Mouse (Mus musculus) granulocyte monocyte progenitor cell, adult 5-6 weeks (primary cell): ENCODE measurements around the gene Alcam. TPM values are rescaled to one million over a fixed set of nuclear protein-coding genes. Genes with fewer than 3 reads are reported as not detected.

ENCODE experiments used
- ATAC-seq: replicated peaks from 2 replicates; pipeline ENCODE4 v1.8.0; 2016; ENCODE audit warnings: mild to moderate bottlenecking, moderate TSS enrichment, inconsistent platforms; ENCODE audit not compliant: poor library complexity, severe bottlenecking
- total RNA-seq, 2 experiments: library from RNA; stranded (forward) in 1 of 2; stranded (reverse) in 1 of 2; fragments of 200-712, 200-1000 nt in 1 of 2; fragments of >200 nt in 1 of 2; fragmentation: Nextera tagmentation in 1 of 2; gene quantifications; 2 replicates each; pipeline ENCODE4 v1.2.3; 2014 to 2017

Alcam gene
- total RNA-seq, 2 experiments from 2014 or later = 28.9 to 45.8 TPM

DNA sequence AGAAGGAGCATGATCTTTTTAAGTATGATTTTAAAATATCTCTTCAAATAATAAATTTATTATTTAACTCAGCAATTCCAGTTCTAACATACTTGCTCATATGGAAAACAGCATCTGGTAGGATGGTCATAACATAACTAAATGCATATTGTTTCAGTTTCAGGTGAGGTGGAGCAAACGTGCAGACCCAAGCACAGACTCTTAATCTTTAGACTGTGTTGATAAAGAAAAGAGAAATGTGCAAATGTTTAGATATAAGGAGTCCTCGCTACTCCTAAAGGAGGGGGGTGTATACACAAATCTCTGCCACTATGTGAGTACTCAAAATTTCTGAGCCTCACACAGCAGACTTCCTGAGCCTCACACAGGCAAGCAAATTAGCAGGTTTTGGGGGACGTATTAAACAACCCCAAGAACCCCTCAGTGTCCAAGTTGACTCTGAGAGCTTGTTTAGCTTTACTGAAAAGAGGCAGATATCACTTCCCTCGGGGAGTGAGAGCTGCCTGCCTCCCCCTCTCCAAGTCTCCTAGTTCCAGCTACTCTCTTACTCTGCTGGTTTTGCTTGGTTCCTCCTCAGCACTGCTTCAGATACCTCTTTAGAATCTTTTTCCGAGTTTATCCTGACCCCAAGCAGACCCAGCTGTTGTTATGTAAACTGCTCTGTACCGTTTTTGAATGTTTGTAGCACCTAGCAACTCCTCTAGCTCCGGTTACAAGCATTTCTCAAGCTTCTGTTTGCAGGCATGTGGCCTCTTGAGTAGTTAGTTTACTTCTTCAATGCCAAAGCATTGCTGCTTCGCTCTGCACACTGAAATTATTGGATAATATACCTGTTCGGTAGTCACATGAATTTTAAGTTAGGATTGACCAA lies 10.0 kb downstream of the Alcam start:
- ATAC-seq = peak; percentile 40

DNA sequence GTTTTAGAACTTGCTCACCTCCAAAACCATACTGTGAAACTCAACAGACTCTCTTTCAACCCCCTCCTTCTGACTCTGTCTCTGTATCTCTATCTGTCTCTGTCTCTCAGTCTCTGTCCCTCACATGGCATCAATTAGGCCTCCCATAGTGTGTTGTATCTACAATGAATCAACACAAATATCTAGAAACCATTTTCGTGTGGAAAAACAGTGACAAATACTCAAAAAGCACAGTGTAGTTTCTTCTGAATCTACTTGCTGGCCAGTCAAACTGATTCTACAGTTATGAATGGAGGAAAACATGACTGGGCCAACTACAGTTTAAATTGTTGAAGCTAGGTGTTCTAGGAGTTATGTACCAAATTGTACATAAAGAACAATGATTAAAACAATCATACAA lies 10.8 kb downstream of the Alcam start:
- ATAC-seq = no peak

DNA sequence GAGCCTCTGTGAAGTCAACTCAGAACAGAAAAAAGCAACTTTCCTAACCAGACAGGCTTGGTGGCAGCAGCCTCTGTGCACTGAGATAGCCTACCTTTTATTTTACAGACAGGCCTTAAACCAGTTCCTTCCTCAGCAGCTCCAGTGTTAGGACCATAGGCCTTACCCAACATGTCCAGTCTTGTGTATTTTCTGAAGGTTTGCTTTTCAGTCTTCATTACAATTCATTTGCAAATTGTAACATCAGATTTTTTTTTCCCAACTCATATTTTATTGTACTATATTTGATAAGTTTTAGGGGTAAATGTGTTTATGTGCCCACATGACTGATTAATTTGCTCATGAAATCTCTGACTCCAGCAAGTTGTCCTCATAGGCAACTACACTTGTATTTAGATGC lies 14.3 kb downstream of the Alcam start:
- ATAC-seq = no peak

DNA sequence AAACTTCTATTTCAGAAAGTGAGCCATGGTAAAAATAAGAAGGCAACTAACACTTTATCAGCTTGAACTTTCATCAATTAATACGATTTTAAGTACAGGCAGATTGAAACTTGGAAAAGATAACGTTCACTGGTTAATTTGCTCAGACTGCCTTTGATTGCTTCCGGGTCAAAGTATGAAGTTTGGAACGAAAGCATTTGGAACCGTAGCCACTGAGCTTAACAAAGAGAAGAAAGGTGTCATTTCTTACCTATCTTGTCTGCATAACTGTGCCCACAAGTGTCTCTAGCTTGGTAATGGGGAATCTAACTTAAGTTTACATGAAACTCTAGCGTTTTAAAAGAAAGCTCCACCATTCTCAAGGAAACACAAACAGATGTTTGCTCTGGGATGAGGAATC lies 14.9 kb downstream of the Alcam start:
- ATAC-seq = no peak

DNA sequence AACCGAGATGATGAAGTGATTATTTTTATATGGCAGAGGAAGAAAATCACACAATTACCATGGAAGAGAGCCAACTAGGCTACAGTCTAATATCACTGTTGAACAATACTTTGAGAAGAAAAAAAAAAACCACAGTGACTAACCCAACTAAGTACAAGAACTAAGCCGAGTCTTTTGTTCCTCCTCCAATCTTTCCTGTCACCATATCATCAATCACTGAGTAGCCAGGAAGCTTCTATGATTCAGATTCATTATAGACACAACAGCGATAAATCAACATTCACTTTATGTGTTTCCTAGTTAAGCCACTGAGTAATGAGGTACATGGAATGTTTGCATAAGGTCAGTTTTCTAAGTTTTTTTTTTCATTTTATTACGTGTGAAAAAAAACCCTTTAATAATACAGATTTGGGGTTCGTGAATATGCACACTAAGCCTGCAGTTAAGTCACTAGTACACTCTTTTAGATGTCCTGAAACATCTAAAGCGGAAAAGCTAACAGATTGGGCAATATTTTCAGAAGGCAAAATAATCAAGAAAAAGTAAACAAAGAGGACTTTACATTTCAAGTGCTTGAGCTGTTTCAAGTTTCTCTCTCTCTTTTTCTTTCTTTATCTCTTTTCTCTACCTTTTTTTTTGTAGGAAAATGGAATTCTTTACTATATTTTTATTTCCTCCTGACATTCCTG lies 15.5 kb downstream of the Alcam start:
- no peak for ATAC-seq

DNA sequence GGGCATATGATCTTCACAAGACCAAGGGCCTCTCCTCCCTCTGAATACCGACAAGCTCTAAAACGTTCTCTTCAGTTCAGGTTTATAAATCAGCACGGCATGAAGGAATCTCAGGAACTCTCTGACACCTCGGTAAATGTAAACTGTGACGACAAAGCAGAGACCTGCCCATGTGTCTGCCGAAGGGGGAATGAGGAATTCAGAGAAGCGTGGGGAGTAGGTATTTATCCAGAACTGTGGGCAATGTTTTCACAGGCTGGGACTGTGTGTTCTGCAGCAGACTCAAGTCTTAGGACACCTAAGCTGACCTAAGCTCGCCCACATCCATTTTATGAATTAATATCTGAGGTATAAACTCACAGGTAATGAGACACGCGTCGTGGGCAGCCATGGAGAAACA lies 20.7 kb downstream of the Alcam start:
- ATAC-seq = no peak

DNA sequence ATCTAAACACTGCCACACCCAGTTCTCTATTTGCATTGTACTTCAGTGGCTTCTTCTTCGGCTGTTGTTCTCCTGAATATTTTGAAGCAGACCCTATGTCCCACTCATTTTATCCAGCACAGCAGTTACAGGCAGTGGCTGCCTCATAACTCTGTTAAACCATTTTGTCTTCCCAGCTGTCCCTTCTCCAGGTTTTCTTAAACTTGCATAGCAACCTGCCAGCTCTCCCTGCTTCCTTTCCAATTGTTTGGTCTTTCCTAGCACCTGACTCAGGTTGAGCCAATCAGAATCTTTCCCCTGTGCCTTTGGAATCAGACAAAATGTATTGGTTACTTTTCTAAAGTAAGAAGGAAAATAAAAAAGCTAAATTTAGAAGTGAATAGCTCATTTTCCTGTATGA lies 21.8 kb downstream of the Alcam start:
- ATAC-seq = no peak

DNA sequence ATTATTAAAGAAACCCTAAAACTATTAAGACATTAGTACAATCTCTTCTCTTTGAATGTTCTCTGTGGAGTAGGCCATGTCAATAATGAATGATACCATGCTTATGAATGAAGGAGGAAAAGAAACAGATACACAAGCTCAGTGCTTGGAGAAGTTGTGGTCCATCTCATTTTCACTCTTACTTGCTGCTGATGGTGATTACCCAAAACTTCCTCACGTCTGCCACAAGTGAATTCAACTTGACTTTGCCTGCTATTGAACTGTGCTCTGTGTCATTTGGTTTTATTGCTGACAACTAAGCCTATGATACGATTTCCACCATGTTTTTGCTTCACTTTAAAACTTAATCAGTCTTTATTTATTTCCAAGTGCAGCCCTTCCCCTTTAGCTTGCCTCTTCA lies 22.3 kb downstream of the Alcam start:
- ATAC-seq = peak; percentile 55

DNA sequence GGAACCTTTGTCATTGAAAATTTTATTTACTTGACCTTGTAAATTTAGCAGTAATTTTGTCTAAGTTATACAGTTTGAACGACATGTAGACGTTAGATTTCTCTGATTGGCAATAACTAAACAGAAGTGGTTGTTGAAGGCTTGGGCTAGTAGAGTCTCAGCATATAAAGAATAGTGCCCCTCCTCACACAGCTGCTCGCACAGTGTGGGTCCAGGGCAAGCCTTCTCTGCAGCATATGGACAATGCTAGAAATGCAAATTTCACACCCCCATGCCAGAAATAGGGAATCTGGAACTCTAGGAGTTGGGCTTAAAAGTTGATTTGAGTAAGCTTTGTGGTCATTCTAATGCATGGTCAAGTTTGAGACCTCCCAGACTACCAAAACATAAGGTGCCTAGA lies 23.8 kb downstream of the Alcam start:
- no peak for ATAC-seq

DNA sequence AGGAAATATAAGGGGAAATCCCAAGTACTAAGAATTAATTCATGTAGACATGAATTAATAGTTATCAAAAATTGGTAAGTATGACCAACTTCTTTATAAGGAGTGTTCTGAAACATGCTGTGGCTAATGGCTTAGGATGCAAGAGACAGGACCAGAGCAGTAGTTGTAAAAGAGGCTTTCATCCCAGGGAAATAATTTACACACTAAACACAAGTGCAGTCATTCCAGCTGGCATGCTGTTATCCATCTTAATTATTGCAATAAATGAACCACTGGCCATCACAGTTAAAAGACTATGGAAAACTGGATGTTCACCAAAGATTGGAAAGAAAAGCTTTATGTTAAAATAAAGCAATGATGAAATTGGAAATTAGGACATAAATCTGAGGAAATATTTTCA lies 24.2 kb downstream of the Alcam start:
- no peak for ATAC-seq

DNA sequence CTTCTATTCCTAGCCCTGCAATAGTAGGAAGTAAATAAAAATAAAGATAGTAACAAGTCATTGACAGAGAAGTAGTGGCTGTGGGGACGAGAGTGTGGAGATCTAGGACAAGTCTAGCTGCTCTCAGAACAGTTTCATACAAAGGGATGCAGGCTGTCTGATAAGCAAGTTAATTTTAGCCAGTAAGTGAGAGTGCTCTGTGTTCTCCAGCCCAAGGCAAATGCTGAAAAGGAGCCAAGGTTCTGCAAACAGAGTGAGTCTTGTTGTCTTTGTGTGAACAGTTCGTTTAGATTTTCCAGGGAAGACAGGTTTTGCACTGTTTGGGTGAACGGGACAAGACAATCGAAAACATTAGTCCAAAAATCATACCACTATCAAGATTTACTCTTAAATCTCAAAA lies 25.4 kb downstream of the Alcam start:
- no peak for ATAC-seq

DNA sequence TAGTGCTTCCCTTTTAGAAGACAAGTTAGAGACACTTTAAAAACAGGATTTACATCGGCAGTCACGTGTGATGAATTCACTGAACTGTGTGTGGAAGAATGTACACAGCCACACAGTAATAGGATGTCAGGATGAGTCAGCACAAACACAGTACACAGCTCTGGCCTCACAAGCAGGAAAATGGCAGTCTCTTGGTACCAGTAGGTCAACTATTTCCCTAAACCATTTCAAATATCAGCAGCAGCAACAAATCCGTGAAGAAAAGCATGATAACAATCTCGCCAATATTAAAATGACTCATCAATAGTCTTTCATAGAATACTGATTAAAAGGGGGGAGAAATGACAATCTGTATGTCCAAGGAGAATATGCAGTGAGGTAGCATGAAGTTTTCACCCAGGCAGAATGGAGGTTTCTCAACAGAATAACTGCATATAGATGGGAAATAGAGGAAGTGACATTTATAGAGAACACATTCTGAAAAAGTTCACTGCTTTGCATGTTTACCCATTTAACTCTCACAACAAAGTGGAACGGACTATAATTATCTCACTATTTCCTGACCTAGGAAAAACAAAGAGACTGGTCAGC lies 35.2 kb downstream of the Alcam start:
- peak; percentile 62 for ATAC-seq

DNA sequence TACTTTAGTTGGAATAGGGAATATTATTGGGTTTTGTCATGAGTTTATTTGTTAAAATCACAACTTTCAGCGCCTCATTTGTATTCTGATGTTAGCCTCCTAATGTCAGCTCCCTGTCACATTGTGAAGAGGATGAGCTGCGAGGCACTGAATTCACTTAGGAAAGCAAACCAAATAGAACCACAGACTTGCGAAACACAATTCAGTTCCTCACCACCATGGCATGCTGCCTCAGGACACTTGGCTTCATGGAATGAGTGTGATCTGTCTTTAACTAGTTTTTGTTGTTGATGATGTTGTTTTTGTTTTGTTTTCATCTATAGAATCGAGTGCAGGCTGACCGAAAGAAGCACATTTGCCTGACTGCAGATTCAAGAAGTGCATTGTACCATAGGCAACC lies 35.9 kb downstream of the Alcam start:
- peak; percentile 84 for ATAC-seq

DNA sequence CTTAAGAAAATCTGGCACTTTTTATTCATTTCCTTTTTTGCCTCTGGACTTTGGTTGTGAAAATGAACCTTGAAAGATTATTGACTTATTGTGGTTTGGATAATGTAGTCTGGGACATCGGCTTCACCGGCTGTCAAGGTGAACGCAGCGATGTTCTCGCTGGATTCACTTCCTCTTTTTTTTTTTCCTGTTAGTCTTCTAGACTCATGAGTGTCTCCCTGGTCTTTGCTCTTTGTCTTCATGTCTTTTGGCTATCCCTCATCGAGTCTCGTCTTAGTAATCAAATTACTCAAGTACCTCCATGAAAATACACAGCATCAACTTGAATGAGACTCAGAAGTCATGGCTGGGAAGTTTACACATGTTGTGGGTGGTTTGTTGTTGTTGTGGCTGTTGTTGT lies 36.7 kb downstream of the Alcam start:
- peak; percentile 60 for ATAC-seq

DNA sequence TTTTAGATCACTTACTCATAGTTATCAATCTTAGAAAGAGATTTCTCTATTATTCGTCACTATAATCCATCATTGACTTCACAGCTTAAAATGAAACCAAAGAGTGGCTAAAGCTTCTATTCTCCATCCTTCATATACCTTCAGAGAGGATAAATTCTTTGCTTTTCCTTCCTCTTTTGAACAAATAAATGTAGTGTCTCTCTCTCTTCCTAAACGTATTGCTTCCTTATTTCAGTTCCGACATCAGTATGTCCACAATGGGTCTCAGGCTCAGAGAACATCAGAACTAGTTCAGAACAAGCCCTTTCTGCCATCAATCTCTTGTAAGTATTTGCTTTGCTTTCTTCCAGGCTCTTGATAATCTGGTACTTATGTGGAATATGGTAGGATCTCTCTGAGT lies 40.2 kb downstream of the Alcam start:
- peak; percentile 55 for ATAC-seq

DNA sequence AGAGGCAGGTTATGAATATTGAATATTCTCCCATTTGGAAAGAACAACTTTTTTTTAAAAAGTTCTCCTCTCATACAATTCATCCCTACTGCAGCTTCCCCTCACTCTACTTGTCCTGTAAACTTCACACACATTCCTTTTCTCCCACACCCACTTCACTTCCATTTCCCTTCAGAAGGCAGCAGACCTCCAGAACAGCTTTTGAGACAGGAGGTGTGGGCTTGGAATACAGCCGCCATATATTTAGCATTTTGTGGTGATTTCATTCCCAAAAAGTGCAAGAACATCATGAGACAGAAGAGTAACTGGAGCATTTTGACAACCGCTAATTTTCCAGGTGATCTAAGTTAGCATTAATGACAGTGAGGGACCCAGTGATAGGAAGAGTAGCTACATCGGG lies 47.8 kb downstream of the Alcam start:
- ATAC-seq = no peak

DNA sequence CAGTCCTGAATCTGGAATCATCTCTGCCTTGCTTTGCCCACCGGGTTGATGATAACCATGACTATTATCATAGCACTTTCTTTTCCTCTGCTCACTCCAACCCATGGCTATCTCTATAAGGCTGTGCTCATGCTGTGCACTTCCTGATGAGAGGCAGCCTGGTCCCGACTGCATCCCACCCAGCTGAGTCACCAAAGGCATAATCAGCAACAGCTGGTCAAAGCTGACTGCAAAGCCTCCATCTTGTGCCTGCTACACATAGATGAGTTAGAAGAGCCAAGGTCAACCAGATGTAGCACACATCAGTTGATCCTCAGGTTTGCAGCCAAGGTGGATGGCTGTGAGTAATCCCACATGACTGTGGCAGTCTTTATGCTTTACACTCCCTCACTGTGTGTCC lies 48.6 kb downstream of the Alcam start:
- no peak for ATAC-seq

DNA sequence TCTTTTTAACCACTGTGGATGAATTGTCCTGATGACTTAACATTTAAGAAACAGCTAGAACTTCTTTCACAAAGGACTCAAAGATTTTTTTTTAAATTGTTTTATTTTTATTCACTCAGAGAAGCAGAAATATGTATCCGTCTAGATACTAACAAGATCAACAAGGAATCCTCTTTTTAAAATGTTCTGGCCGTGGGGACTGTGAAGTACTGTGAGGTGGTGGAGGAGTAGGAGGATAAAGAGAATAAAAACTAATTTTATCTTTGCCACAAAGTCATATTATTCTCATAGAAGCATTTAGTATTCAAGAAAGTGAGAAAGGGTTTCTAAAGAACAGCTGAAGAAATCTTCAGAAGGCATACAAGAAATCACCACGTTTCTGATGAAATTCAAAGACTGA lies 54.8 kb downstream of the Alcam start:
- no peak for ATAC-seq

DNA sequence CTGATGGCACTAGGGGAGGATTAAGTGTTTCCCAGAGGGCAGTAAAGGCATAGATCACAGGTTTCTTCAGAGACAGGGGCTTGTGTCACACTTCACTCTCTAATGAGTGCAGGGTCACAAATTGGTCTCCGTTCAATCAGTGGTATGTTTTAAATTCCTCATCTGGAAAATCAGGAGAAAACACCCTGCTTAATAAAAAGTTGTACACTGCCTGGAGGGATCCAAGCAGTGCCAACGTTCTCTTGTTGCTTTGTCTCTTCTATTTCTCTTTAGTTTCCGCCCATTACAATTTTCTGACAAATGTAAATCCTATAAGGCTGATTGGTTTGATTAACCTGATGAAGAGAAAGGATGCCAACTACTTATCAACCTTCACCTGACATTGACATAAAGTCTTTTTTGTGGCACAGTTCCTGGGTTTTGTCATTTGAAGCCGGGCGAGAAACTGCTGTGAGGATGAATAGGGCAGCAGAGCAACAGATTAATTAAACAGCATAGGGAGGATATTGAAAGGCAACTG lies 67.0 kb downstream of the Alcam start:
- ATAC-seq = no peak

DNA sequence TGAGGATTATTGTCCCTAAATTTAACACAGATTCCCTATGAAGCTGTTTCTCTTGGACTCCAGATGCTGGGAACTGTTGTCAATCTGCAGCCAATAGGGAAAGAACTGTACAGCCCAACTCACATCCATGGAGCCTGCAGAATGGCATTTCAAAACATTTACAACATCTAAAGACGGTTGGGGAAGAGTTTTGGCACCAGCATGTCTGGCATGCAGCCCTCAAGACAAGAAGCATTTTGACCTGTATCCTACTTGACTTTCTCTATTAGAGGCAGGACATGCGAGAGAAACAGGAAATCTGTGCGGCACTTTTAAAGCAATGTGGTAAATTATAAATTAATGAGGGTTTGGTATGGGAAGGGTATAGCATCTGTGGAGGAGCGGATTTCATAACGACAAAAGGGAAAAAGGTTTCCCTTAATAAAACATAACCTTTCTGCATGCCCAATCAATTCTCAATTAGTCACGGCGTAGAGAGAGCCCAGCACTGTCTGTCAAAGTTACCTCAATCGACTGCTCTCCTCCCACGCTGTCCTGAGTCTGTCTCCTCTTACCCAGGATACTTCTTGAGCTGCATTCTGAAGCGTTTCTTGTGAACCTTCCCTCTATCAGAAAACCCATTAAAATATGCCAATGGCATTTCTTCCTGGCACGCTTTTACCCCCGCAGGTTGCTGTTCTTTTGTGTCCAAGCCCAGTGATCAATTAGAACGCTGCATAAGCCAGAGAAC lies 70.3 kb downstream of the Alcam start:
- ATAC-seq = no peak
